Mouse (Mus musculus) heart, embryonic 14.5 days (tissue): ENCODE measurements around the gene Bsdc1. TPM values are rescaled to one million over a fixed set of nuclear protein-coding genes. Genes with fewer than 3 reads are reported as not detected.
"Not testable (repeated sequence)": the region's sequence is repeated elsewhere in the genome, so short reads cannot be mapped to it uniquely, and the experiment has no call there.

Experiments
- ATAC-seq: fragments of 200-750 bp; cut with Nextera tagmentation; 2 replicates; pipeline ENCODE4 v1.8.0; 2017; ENCODE audit warnings: low read depth, moderate TSS enrichment; ENCODE audit not compliant: insufficient number of reproducible peaks, insufficient read depth, low FRiP score
- H3K27ac ChIP-seq, 2 experiments: fragments of 200-500 bp in 1 of 2; fragments of 300-500 bp in 1 of 2; sonication (generic) in 1 of 2; replicated peaks in 1 of 2; 2 replicates each; pipeline ENCODE4 v1.5.1; 2012 to 2014; ENCODE audit warnings: low read depth in 2 of 2, low read length in 2 of 2, control low read depth in 1 of 2, mild to moderate bottlenecking in 1 of 2, mixed read lengths in 1 of 2; ENCODE audit not compliant: control insufficient read depth in 1 of 2, insufficient read depth in 1 of 2
- H3K27me3 ChIP-seq: fragments of 300-500 bp; sonication (generic); 2 replicates; pipeline ENCODE4 v1.6.1; 2014; ENCODE audit warnings: mild to moderate bottlenecking, low read length, control low read depth; ENCODE audit not compliant: control insufficient read depth, insufficient read depth
- H3K36me3 ChIP-seq: fragments of 300-500 bp; sonication (generic); 2 replicates; pipeline ENCODE4 v1.6.1; 2014; ENCODE audit warnings: mild to moderate bottlenecking, control low read depth, low read length, mixed read lengths; ENCODE audit not compliant: control insufficient read depth, insufficient read depth
- H3K4me1 ChIP-seq, 2 experiments: fragments of 200-500 bp in 1 of 2; fragments of 300-500 bp in 1 of 2; sonication (generic) in 1 of 2; 2 replicates each; pipeline ENCODE4 v1.6.1; 2012 to 2014; ENCODE audit warnings: low read length in 2 of 2, control low read depth in 1 of 2, mixed read lengths in 1 of 2; ENCODE audit not compliant: control insufficient read depth in 2 of 2, insufficient read depth in 2 of 2
- H3K4me2 ChIP-seq: fragments of 300-500 bp; sonication (generic); 2 replicates; pipeline ENCODE4 v1.6.1; 2014; ENCODE audit warnings: mild to moderate bottlenecking, low read length
- H3K4me3 ChIP-seq, 2 experiments: fragments of 200-500 bp in 1 of 2; fragments of 300-500 bp in 1 of 2; sonication (generic) in 1 of 2; 2 replicates each; pipeline ENCODE4 v1.5.1; 2012 to 2014; ENCODE audit warnings: low read length in 2 of 2, mild to moderate bottlenecking in 2 of 2, control low read depth in 1 of 2, low read depth in 1 of 2, moderate library complexity in 1 of 2; ENCODE audit not compliant: control insufficient read depth in 1 of 2, insufficient read depth in 1 of 2
- H3K9ac ChIP-seq: fragments of 300-500 bp; sonication (generic); 2 replicates; pipeline ENCODE4 v1.6.1; 2014; ENCODE audit warnings: mild to moderate bottlenecking, low read length
- H3K9me3 ChIP-seq: fragments of 300-500 bp; sonication (generic); 2 replicates; pipeline ENCODE4 v1.6.1; 2016; ENCODE audit warnings: low read length, control low read depth; ENCODE audit not compliant: control insufficient read depth
- WGBS: fragments of 180-500 bp; shearing (Covaris S2); extraction: QIAGEN DNeasy Blood & Tissue Kit; methylation state at CpG from one replicate; pipeline ENCODE4 v1.1.7; 2014; 5-methylcytosine and 5-hydroxymethylcytosine counted together
- polyA plus RNA-seq: library from polyadenylated mRNA; unstranded; fragments of >200 nt; fragmentation: Nextera tagmentation; extraction: Ambion mirVana; gene quantifications from 2 replicates; pipeline ENCODE4 v1.2.1, GENCODE M21; 2014

Gene Bsdc1
- polyA plus RNA-seq, 1 experiment from 2014 or later, result 25.5 TPM

GRCm38 (mm10) chr4:129447778-129448563 is 13.4 kb upstream of the Bsdc1 start:
- ATAC-seq, result no peak
- no peaks in the 10 kb centered on the region for H3K9me3 ChIP-seq
- no peaks in the 10 kb centered on the region for H3K36me3 ChIP-seq
- no peaks in the 10 kb centered on the region for H3K27me3 ChIP-seq
- no peak overlapping the region for H3K4me3 ChIP-seq
- H3K4me2 ChIP-seq, result 0 out of 2 replicates have a peak overlapping the region, but pooled peaks have one; percentile 9
- WGBS, result 52% methylated on average over 11 of the region's 11 CpGs
- H3K9ac ChIP-seq, result no peak overlapping the region; the same call in 1 of the 2 replicates
- H3K4me1 ChIP-seq, result peaks cover 13 to 21% of the 10 kb centered on the region in 2 experiments
- H3K27ac ChIP-seq, result peak overlapping the region; percentile 63 to 72

GRCm38 (mm10) chr4:129448713-129449112 is 12.7 kb upstream of the Bsdc1 start:
- no peak overlapping the region for H3K4me3 ChIP-seq
- WGBS, result 84% methylated on average over 6 of the region's 6 CpGs
- ATAC-seq, result no peak
- no peaks in the 10 kb centered on the region for H3K36me3 ChIP-seq
- H3K9ac ChIP-seq, result no peak overlapping the region
- H3K9me3 ChIP-seq, result no peaks in the 10 kb centered on the region
- no peak overlapping the region for H3K27ac ChIP-seq
- peaks cover 13 to 21% of the 10 kb centered on the region in 2 experiments for H3K4me1 ChIP-seq
- no peaks in the 10 kb centered on the region for H3K27me3 ChIP-seq
- H3K4me2 ChIP-seq, result no peak overlapping the region

- H3K4me3 ChIP-seq, result no peak overlapping the region
- ATAC-seq, result no peak
- 72% methylated on average over 2 of the region's 2 CpGs for WGBS
- no peaks in the 10 kb centered on the region for H3K36me3 ChIP-seq
- peaks cover 10 to 15% of the 10 kb centered on the region in 2 experiments for H3K4me1 ChIP-seq
- H3K4me2 ChIP-seq, result no peak overlapping the region
- no peak overlapping the region for H3K9ac ChIP-seq
- no peak overlapping the region for H3K27ac ChIP-seq
- no peaks in the 10 kb centered on the region for H3K9me3 ChIP-seq
- H3K27me3 ChIP-seq, result no peaks in the 10 kb centered on the region
Measured at GRCm38 (mm10) chr4:129450851-129451250, 10.5 kb upstream of the Bsdc1 start.

GRCm38 (mm10) chr4:129451471-129452169 is 9.8 kb upstream of the Bsdc1 start:
- Histone ChIP-seq H3K4me1 (peaks cover 10 to 11% of the 10 kb centered on the region in 2 experiments), H3K9me3 (no peaks in the 10 kb centered on the region), H3K36me3 (no peaks in the 10 kb centered on the region), H3K27ac (no peak overlapping the region), H3K9ac (no peak overlapping the region), H3K4me3 (no peak overlapping the region), H3K4me2 (no peak overlapping the region), H3K27me3 (no peaks in the 10 kb centered on the region)
- 81% methylated on average over 15 of the region's 15 CpGs for WGBS
- ATAC-seq, result no peak

GRCm38 (mm10) chr4:129455265-129455664 is 6.1 kb upstream of the Bsdc1 start:
- 2% methylated on average over 5 of the region's 5 CpGs for WGBS

GRCm38 (mm10) chr4:129456126-129456525 is 5.3 kb upstream of the Bsdc1 start:
- Histone ChIP-seq H3K27me3 (no peaks in the 10 kb centered on the region), H3K36me3 (no peaks in the 10 kb centered on the region), H3K4me3 (no peak overlapping the region), H3K9ac (no peak overlapping the region), H3K4me1 (peaks cover 0 to 3% of the 10 kb centered on the region in 2 experiments; a peak in 1 of 4 replicates), H3K27ac (no peak overlapping the region), H3K9me3 (no peaks in the 10 kb centered on the region), H3K4me2 (no peak overlapping the region)
- 41% methylated on average over 5 of the region's 5 CpGs for WGBS
- ATAC-seq, result no peak

More at GRCm38 (mm10) chr4:129455265-129455664, 6.1 kb upstream of the Bsdc1 start:
- no peak overlapping the region for H3K4me2 ChIP-seq
- no peak overlapping the region for H3K27ac ChIP-seq
- H3K36me3 ChIP-seq, result no peaks in the 10 kb centered on the region
- no peak overlapping the region for H3K4me3 ChIP-seq
- no peaks in the 10 kb centered on the region for H3K27me3 ChIP-seq
- no peak overlapping the region for H3K9ac ChIP-seq
- ATAC-seq, result no peak
- no peaks in the 10 kb centered on the region for H3K4me1 ChIP-seq
- H3K9me3 ChIP-seq, result no peaks in the 10 kb centered on the region

GRCm38 (mm10) chr4:129457311-129457710 is 4.1 kb upstream of the Bsdc1 start:
- not testable (repeated sequence) for H3K4me1 ChIP-seq, H3K27me3 ChIP-seq, H3K27ac ChIP-seq, ATAC-seq, H3K4me2 ChIP-seq, H3K9me3 ChIP-seq, H3K9ac ChIP-seq, H3K36me3 ChIP-seq, H3K4me3 ChIP-seq
- WGBS, result 74% methylated on average over 2 of the region's 2 CpGs
